Mouse (Mus musculus) intestine, embryonic 14.5 days (tissue): ENCODE data around the gene Eci1. TPM values are rescaled to one million over a fixed set of nuclear protein-coding genes. Genes with fewer than 3 reads are reported as not detected.

Source experiments
- polyA plus RNA-seq: library from polyadenylated mRNA; unstranded; fragments of >200 nt; fragmentation: Nextera tagmentation; extraction: Ambion mirVana; gene quantifications from 2 replicates; pipeline ENCODE4 v1.2.1, GENCODE M21; 2014

Eci1 gene
- polyA plus RNA-seq, 1 experiment from 2014 or later, result 104 TPM

Other genes with a start within 250 kb of the Eci1 start
- 4.8 and 5.8 TPM in 2 replicates for gene Tbc1d24, start 221.1 kb upstream of the Eci1 start, polyA plus RNA-seq
- gene Ntn3, start 217.1 kb upstream of the Eci1 start, polyA plus RNA-seq, result 7.8 and 8.7 TPM in 2 replicates
- gene Tedc2, start 205.8 kb upstream of the Eci1 start, polyA plus RNA-seq, result 13.5 and 14.4 TPM in 2 replicates
- gene Ccnf, start 175.2 kb upstream of the Eci1 start, polyA plus RNA-seq, result 59.8 and 65.5 TPM in 2 replicates
- gene Abca17, start 75.6 kb upstream of the Eci1 start, polyA plus RNA-seq, result not detected in 2 replicates
- 12.8 and 15.5 TPM in 2 replicates for gene Abca3, start 74.7 kb upstream of the Eci1 start, polyA plus RNA-seq
- 267 and 292 TPM in 2 replicates for gene Rnps1, start 12.1 kb upstream of the Eci1 start, polyA plus RNA-seq
- 2.4 TPM in 2 replicates for gene Dnase1l2, start 16.5 kb downstream of the Eci1 start, polyA plus RNA-seq
- gene E4f1, start 43.7 kb downstream of the Eci1 start, polyA plus RNA-seq, result 23.2 and 23.8 TPM in 2 replicates
- 73.1 and 81.0 TPM in 2 replicates for gene Pgp, start 43.8 kb downstream of the Eci1 start, polyA plus RNA-seq
- 0.50 and 0.53 TPM in 2 replicates for gene Bricd5, start 47.2 kb downstream of the Eci1 start, polyA plus RNA-seq
- gene Mlst8, start 52.4 kb downstream of the Eci1 start, polyA plus RNA-seq, result 32.3 and 32.7 TPM in 2 replicates
- 2.1 and 2.8 TPM in 2 replicates for gene Caskin1, start 62.0 kb downstream of the Eci1 start, polyA plus RNA-seq
- gene Traf7, start 101.3 kb downstream of the Eci1 start, polyA plus RNA-seq, result 97.3 and 104 TPM in 2 replicates
- gene Rab26, start 107.6 kb downstream of the Eci1 start, polyA plus RNA-seq, result 2.6 and 5.7 TPM in 2 replicates
- gene Pkd1, start 123.2 kb downstream of the Eci1 start, polyA plus RNA-seq, result 26.8 and 28.4 TPM in 2 replicates
- 55.8 and 59.3 TPM in 2 replicates for gene Tsc2, start 206.0 kb downstream of the Eci1 start, polyA plus RNA-seq
- 18.6 and 22.9 TPM in 2 replicates for gene Nthl1, start 206.0 kb downstream of the Eci1 start, polyA plus RNA-seq
- gene Slc9a3r2, start 223.7 kb downstream of the Eci1 start, polyA plus RNA-seq, result 51.7 and 58.2 TPM in 2 replicates
- gene Npw, start 231.8 kb downstream of the Eci1 start, polyA plus RNA-seq, result not detected in 2 replicates
- 28.0 and 30.6 TPM in 2 replicates for gene Zfp598, start 243.0 kb downstream of the Eci1 start, polyA plus RNA-seq